Mouse (Mus musculus) spleen, embryonic (tissue): Measurements from ENCODE around the gene Ncapg2.

ENCODE experiments used
- CTCF ChIA-PET: fragments of 350-600 bp; sonication (Branson Sonifier 250); formaldehyde crosslinking; loops from one replicate; lab custom pipeline; 2022; lab: Charles Lee

Gene Ncapg2

DNA sequence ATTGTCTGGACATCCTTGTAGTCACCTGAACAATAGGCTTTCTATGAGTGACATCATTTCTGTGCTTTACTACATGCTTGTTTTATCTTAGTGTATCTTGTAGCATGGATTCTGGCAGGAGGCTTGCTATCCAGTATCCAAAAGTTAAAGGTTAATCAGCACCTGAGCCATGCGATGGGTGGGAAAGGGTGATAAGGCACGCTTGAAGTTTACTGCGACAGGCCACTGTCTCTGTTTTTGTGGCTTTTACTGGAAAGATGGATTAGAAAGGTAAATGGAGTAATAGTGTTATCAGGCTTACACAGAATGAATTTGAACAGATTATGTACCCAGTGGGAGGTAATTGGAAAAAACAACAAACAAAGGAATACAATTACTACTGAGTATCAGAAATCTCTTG is 37.0 kb downstream of the Ncapg2 start:
- CTCF ChIA-PET = no interaction called here

DNA sequence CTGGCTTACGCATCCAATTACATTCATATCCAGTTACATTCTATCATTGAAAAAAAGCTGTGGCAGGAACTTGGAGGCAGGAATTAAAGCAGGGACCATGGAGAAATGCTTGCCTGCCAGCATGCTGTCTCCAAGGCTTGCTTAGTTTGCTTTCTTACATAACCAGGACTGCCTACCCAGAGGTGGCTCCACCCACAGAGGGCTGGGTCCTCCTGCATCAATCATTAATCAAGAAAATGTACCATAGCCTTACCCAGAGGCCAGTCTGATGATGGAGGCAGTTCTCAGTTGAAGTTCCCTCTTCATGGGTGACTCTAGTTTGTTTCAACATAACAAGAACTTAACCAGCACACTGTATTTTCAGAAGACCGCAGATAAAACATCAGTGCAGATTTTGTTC is 44.3 kb downstream of the Ncapg2 start:
- CTCF ChIA-PET = no interaction called here

DNA sequence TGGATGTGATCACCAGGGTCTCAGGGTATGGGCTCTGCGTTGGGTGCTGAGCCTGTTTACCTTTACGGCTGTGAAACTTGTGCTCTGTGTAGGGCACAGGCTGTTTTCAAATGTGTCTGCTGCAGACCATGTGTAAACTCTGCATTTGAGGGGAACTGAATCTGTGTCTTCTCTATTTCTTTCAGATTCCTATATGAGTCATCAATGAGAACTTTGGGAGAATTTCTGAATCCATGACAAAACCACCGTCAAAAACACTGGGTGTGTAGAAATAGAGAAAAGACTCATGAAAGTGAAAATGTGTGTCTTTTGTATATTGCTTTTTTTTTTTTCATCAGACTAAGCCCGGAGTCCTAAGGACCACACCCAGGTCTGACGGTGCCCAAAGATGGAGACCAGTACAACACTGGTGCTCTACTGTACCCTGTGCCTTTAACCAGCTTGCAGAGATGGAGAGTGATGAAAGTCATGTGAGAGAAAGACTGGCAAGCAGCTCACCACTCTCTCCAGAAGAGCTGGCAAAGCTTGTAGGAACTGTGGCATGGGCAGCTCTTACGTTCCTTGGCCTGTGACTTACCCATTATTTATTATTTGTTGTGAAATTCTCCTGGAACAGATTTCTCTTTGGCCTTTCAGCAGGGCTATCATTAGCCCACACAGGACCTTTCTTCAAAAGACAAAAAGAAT is 55.3 kb downstream of the Ncapg2 start:
- CTCF ChIA-PET = no interaction called here

DNA sequence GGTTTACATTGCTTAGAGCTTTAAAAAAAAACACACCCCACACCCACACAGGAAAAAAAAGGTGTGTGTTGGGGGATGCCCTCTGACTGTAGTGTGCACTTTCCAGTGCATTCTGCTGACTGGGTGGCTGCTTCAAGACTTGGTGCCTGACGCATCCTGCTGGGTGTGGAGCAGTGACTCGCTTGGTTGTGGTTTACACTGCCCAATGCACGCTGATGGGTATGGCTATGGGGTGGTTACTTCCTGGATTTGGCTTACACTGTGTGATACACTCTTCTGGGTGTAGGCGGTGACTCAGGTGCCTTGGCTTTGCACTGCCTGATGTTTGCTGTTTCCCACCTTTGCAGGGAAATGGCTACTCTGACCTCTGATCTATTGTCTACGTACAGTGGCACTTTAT is 61.8 kb downstream of the Ncapg2 start:
- CTCF ChIA-PET = no interaction called here

DNA sequence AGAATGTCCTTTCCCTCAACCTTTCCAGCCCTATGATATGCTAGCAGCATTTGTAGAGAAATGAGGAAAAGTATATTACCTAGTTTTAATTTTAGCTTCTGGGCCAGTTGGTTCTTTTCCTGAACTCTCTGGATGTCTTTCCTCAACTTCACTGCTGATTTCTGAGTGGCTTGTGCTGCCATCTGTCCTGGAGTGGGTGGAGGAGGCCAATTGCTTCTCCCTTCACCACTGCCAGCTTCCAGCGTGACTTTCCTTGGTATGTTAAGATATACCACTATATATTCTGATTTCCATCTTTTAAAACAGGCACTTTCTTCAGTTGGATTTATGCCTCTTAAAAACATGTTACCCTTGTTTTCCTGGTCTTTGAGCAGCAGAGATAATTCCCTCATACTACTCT is 63.1 kb downstream of the Ncapg2 start:
- CTCF ChIA-PET = no interaction called here

DNA sequence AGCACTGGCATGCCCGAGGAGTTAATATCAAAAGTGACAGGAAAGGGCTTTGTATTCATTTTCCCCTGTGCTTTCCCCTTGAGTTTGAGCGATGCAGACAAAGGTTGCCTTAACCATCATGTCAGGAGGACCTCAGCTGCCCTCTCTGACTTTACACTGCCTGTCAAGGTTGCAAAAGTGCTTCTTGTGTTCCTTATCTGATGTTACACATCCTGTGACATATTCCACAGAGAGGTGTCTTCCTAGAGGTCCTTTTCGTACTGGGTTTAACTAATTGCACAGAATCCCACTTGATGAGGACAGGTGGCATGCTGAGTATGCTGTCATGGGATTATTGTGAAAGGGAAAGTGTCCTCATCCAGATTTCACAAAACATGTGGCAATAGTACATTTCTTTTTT is 63.9 kb downstream of the Ncapg2 start:
- CTCF ChIA-PET = no interaction called here

DNA sequence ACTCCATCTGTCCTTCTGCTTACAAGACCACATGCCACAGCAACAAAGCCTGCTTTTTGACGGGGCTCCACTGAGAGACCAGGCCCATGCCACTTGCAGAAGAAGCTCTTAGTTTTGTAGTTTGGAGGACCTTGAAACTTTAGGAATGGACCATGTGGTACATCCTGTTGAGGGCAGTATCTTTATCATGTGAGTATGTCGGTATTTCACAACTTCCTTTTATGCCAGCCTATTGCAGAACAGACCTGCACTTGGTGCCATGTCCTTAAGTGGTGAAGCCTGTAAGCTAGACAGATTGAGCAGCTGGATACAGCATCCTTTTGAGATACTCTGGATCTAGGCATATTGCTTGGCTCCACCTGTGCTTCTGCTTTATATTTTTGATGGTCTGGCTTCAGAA is 68.1 kb downstream of the Ncapg2 start:
- CTCF ChIA-PET = no interaction called here

DNA sequence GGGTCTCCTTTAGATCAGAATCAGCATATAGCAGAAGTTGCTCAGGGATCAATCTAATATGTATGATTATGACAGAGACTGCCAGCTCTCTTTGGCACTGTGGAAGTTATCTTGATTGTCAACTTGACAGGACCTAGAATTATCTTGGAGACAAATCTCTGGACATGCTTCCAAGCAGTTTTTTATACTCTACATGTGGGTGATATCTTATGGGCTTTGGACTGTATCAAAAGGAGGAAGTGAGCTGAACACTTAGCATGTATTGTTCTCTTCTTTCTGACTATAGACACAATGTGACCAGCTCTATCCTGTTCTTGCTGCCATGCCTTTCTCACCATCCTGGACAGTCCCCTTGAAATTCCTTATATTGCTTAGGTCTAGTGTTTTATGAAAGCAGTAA is 68.6 kb downstream of the Ncapg2 start:
- CTCF ChIA-PET = no interaction called here

DNA sequence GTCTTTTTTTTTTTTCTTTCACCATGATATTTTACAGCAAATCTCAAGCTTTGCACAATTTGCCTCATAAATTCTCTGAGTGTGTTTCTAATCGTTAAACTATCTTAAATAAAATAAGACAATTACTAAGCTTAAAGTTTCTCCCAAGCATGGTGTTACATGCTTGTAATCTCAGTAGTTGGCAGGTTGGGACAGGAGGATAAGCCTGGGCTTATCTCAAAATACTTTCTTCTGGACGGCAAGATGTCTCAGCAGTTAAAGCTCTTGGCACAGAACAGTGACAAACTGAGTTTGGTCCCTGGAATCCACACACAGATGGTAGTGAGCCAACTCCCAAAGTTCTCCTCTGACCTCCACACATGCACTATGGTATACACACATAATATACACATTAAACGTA is 69.5 kb downstream of the Ncapg2 start:
- CTCF ChIA-PET = no interaction called here

DNA sequence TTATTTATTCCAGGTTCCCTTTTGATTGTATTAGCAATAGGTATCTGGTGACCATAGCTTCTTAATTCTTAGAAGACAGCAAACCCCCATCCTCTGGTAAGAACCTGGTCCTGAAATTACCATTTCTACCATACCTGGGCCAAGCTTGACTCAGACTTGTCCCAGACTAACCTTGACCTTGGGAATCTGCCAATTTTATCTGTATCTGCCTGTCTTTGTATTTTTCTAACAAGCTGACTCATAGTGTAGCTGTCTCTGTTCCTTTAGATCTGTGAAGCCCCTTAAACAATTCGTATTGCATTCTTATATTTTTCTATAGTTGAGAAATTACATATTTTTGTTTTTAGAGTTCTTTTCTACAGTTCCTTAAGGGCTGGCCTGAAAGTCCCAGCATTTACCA is 73.6 kb downstream of the Ncapg2 start:
- CTCF ChIA-PET = no interaction called here

DNA sequence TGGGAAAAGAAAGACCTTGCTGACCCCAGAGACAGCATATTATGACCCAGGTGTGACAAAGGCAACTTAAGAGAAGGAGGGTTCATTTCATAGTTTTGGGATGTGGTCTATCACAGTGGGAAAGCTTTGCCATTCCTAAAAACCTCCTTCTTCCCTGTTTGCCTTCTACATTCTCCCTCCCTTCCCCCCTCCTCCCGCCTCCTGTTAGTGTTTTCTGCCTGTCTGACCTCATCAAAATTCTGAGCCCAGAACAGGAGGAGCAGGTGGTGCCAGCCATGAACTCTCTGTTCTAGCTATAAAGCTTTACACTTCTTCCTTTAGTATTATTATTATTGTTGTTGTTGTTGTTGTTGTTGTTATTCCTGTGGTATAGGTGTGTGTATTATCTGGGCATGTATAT is 76.7 kb downstream of the Ncapg2 start:
- CTCF ChIA-PET = no interaction called here

DNA sequence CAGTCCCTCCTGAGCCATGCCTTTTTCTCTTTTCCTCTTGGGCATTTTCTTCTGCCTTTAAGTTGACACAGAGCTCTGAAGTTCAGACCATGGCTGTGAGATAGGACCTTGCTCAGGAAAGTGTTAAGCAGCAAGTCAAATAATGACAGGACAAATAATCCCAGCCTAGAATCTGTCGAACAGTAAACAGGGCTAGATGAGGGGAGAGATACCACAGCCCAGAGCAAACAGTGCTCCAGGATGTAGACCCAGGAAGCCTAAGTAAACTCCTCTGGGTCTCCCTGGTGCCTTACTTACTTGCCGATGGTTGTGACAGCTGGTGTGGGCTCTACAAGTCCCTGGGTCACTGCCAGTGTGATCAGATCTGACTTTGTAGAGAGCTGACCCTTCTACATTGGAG is 78.4 kb downstream of the Ncapg2 start:
- CTCF ChIA-PET = no interaction called here

DNA sequence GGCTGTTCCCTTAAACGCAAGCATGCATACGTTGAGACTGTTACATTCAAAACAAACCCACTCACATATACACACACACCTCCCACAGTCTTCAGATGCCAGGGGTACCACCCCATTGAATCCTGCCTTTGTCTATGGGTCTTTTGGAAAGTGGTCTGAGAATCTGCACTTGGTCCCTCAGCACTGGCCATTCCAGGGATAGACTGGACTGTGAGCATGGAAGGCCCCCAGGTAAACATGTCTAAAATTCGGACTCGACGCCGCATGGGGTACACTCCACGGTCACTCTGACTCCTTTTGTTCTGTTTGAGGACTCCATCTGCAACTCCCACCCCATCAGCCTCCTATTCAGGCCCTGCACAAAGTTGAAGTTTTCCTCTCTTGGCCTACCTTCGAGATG is 79.8 kb downstream of the Ncapg2 start:
- CTCF ChIA-PET = no interaction called here

DNA sequence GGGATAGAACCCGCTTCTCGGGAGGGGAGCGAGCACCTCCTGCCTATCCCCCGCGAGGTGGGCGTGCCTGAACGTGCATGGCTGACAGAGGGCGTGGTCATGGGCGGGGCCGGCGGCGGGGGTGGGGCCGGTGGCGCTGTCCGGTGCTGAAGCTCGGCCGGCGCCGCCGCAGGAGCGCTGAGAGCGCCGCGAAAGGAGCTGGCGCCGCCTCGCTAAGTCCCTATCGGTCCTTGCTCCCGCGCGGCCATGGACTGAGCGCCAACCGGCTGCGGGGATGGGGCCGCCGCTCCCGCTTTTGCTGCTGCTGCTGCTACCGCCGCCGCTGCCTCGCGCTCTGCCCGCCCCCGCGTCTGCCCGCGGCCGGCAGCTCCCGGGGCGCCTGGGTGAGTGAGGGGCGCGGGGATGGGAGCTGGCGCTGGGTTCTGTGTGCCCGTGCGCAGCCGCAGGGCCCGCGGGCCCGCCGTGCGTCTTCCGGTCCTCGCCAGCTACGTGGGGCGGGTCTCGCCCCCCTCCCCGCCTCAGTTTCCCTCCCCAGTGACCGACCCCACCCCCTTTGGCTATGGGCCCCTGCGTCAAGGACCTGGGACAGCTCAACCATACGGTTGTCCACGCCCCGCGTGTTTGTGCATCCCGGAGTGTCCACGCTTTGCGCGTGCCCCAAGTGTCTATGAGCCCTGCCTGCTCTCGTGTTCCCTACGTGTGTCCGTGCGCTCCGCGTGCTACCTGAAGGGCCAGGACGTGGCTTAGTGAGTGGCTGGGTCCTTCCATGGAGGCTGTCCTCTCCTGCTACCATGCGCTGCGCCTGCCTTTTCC is 80.6 kb downstream of the Ncapg2 start, which contains the start of gene Ptprn2:
Ptprn2 (plus strand) TSS at position 130 of the 813 bp plus-strand sequence.
- CTCF ChIA-PET = no interaction called here

DNA sequence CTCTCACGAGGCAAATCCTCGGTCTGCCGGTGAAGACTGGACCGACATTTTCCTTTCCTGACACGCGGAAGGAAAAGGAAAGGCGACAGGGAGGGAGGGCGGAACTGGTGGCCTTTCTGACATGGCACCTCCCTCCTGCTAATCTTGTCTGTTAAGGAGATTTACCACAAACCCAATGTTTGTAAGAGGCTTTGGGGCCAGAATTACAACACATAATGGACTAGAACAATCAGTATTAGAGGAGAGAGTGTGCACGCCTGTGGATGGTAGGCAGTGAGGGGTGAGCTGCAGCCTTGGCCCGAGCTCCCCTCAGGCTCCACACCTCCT is 81.2 kb downstream of the Ncapg2 start:
- CTCF ChIA-PET = no interaction called here

DNA sequence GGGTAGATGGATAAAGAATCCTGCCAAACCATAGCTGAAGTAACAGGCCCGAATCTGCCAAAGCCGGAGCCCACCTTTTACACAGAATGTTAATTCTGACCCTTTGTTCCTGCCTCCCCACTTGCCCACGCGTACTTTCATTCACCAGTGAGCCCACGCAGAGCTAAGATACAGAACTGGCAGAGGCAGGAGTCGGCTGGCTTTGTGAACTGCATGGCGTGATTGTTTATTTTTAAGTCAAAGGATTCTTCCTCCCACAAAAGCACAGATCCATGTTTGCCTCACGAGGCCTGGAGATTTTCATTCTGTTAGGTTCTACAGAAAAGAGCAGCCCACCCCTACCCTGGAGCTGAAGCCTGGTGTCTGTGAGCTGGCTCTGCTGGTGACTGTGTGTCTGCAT is 83.6 kb downstream of the Ncapg2 start:
- CTCF ChIA-PET = no interaction called here

DNA sequence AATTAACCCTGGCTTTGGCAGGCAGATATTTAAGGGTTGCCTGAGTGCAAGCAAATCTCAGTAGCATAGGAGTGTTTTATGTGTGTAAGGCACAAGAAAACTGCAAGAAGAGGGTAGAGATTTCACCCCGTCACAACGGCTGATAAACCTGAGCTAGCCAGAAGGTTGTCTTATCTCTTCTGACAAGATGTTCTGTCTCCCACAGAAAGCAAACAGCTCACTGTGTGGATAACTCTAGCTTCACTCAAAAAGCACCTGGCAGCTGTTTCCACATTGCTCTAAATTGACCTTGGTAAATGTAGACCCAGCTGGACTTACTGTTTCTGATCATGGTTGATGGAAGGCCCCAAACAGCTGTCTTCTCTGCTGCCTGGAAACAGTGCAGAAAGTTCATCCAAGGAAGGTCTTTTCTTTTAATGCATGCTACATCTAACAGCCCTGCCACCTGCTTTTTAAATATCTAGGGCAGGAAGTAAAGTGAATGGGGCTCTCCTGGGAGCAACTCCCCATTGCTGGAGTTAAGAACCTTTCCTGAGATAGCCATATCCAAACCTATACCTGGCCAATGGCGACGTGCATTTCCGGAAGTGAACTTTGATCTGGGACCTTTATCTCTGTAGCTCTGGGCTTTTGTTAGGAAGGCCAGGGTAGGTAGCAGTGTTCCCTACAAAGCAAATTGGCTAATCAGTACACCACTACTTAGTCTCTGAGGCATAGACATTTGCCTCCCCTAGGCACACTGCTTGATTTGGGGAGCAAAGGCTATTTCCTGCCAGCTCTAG is 85.6 kb downstream of the Ncapg2 start:
- CTCF ChIA-PET = no interaction called here

DNA sequence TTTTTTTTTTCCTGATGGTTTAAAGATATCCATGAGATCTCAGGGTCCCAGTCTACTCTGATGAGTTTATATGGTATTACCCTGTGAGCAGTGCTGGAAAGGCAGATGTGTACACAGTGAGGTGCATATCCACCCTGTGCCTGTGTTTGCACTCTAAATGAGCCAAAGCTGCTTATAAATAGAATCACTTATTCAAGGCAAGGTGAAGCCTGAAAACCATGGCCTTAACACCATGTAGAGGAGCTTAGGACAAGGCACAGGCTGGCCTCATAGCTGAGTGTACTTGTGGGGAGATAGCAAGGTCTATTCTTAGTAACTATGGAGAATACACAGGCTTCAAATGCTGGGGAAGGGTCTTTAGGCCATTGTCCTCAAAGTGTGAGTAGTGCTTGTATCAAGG is 93.5 kb downstream of the Ncapg2 start:
- CTCF ChIA-PET = no interaction called here

DNA sequence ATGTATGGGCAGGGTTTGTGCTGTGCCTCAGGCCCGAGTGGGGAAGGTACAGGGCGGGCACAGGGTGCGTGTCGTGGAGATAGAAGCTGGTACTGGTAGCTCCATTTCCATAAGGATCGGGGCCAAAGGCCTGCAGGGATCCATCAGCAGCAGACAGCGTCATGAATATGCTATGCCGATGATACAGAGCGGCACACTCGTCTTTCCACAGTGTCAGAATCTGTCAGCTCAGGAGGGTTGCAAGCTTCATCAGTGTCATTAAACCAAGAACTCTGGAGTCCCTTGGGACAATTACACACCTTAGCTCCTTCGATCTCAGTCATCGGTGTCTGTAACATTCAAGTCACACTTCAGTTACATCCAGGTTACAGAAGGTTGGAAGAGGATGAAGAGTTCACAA is 95.5 kb downstream of the Ncapg2 start:
- CTCF ChIA-PET = no interaction called here

DNA sequence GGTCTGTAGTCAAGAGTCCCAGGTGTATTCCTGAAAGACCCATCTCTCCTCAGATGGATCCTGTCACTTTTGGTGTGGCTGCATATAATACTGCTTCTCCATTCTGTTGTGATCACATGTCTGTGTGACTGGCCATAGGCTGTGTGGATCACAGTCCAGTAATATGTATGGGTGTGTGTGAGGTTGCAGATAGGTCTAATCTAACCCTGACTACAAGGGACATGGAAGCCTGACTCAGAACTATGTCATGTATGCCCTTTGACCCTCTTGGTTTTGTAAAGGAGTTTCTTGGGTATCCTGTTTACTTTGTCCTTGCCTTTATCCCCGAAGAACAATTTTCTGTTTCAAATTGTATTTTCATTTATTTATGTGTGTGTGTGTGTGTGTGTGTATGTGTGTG is 107.3 kb downstream of the Ncapg2 start:
- CTCF ChIA-PET = no interaction called here
